Mouse (Mus musculus): ENCODE results near the gene Gpam. TPM values are rescaled to one million over a fixed set of nuclear protein-coding genes. Genes with fewer than 3 reads are reported as not detected.

Gpam gene
- polyA plus RNA-seq, 1 experiment from 2014 or later, result 23.5 TPM

DNA sequence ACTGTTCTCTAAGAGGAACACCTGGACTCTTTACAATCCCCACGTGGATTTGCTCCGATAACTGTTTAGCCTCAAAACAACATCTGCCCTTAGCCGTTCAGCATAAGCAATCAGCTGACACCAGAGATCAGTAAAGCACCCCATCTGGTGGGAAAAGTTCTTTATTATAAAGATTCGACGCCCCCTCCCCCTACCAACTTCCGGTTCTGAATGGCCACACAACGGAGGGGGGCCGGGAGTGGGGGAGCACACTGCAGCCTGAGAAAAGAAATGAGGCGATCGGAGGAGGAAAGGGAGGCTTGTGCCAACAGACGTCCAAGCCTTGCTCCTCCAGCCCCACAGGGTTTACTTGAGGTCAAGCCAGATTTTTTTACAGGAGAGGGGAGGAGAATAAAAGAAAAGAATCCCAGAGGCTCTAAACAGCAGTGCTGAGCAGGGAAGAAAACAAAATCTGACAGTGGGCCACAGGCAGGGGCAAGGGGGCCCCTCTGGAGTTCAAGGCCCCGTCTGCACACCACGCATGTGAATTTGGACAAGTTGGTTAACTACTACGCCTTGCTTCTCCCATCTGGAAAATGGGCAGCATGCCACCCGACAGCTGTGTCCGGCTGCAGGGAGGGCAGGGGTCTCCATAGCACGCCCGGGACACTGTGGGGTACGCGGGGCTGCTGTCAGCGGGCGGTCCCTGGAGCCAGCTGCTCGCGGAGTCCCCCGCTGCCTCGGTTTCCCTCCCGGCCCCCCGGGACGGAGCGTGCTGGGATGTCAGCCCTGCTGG, 28.4 kb downstream of the Gpam start:
- Histone ChIP-seq H3K9me3 (no peaks in the 10 kb centered on the region), H3K27me3 (replicated peaks) (no peaks in the 10 kb centered on the region), H3K27ac (peak overlapping the region; percentile 78), H3K4me3 (replicated peaks) (peak overlapping the region; percentile 84), H3K4me2 (replicated peaks) (peak overlapping the region; percentile 89), H3K9ac (peak overlapping the region; percentile 79), H3K36me3 (0 out of 2 replicates have a peak, but pooled peaks cover 3% of the 10 kb centered on the region), H3K4me1 (replicated peaks) (peaks cover 12% of the 10 kb centered on the region)
- ATAC-seq, result peak; percentile 63
- WGBS, result 1% methylated on average over 30 of the region's 30 CpGs

DNA sequence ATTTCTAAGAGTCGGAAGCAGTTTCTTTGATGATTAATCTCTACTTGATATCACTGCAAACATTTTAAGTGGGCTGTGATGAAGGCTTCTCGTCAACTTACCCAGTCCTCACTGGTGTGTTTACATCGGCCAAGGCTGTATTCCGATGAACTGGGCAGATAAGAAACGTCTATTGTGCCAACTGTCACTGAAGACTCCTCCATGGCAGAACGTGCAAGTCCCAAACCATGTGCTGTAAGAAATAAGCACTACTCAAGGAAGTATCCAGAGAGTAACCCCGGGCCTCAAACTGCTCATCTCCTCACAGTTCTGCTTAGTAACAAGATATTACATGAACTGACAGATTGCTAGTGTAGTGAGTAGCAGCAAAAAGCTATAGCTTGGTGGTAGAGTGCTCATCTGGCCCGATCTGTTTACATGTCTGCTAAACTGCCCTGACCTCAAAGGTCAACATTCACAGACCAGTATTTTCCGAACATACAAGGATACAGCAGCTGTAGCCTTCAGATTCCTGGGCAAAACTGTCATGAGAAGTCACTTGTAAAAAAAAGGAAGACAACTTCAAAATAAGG, 29.6 kb downstream of the Gpam start:
- Histone ChIP-seq H3K4me3 (replicated peaks) (no peak overlapping the region), H3K27ac (no peak overlapping the region), H3K9ac (no peak overlapping the region), H3K27me3 (replicated peaks) (no peaks in the 10 kb centered on the region), H3K4me1 (replicated peaks) (peaks cover 8% of the 10 kb centered on the region), H3K36me3 (0 out of 2 replicates have a peak, but pooled peaks cover 3% of the 10 kb centered on the region), H3K9me3 (no peaks in the 10 kb centered on the region), H3K4me2 (replicated peaks) (0 out of 2 replicates have a peak overlapping the region, but pooled peaks have one; percentile 89)
- WGBS, result 26% methylated on average over 9 of the region's 9 CpGs
- no peak for ATAC-seq

DNA sequence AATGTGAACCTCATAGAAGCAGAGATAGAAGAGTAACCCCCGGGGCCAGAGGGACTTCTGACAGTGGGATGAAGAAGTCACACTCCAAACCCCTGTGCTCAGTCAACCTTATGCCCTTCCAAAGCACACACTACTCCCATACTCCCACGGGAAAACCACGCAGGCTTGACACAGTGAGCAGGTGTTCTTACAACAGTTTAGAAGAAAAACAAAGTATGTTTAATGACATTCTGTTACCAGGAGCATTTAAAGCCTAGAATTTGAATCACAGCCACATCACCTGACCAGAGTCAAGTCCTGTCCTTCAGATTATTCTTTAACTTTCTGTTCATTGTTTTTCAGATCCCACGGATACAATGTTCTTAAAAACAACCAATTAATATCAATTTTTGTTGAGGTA, 30.4 kb downstream of the Gpam start:
- no peak overlapping the region for H3K4me3 ChIP-seq (replicated peaks)
- H3K9ac ChIP-seq, result no peak overlapping the region
- no peak overlapping the region for H3K4me2 ChIP-seq (replicated peaks)
- WGBS, result 66% methylated on average over 4 of the region's 4 CpGs
- no peak for ATAC-seq
- H3K27ac ChIP-seq, result no peak overlapping the region
- peaks cover 9% of the 10 kb centered on the region for H3K4me1 ChIP-seq (replicated peaks)
- 0 out of 2 replicates have a peak, but pooled peaks cover 5% of the 10 kb centered on the region for H3K36me3 ChIP-seq
- no peaks in the 10 kb centered on the region for H3K9me3 ChIP-seq
- no peaks in the 10 kb centered on the region for H3K27me3 ChIP-seq (replicated peaks)

DNA sequence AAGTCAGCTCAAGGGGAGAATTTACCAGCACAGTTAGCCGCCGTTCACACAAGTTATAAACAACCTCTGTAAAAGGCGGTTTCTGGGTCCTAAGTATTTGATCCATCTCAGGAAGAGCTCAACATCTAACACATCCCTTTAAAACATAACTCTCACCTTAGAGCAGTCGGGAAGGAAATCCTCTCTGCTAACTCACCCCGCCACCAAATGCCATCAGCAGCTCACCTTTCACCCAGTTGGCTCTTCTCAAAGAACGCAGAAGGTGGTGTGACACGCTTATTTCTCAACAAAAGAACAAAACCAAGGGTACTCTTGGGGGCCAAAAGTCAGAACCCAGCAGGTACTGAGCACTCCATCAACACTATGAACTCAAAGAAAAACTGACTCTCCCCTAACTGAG, 31.5 kb downstream of the Gpam start:
- Histone ChIP-seq H3K4me2 (replicated peaks) (no peak overlapping the region), H3K27me3 (replicated peaks) (no peaks in the 10 kb centered on the region), H3K9me3 (no peaks in the 10 kb centered on the region), H3K4me1 (replicated peaks) (peaks cover 10% of the 10 kb centered on the region), H3K36me3 (peaks cover 9% of the 10 kb centered on the region; the same call in 1 of the 2 replicates), H3K27ac (no peak overlapping the region), H3K9ac (no peak overlapping the region), H3K4me3 (replicated peaks) (no peak overlapping the region)
- no peak for ATAC-seq
- WGBS, result 55% methylated on average over 7 of the region's 7 CpGs

DNA sequence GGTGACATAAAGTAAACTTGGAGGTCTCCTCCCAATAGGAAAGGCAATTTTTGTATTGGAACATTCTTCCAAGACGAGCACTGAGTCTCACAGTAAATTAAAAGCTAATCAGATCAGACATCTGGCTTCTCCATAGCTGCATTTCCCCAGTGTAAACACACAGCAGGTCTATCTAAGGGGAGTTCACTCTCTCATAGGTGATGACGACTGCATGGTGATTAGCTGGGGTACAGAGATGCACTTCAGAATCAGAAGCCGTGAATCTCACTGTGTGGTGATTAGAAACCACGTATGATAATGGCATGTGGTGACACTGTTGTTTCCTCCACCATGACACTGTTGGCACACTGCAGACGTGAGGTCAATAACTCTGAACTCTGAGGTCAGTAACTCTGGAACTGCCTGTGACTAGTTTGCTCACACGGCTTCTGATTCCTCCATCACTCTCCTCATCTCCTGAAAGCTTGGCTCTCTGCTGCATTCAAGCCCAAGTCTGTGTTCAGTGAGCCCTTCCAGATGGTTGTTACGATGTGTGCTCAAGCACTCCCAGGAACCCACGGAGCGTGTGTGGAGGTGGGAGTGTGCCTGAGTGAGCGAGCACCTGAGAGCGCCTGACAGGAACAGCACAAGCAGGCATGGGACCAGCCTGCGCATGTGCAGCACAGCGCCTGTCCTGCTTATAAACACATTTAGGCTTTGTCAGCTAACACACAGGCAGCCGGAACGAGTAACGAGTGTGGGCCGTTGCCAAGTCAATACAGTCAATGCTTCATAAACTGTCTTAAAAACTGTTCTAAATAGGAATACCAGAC, 35.2 kb downstream of the Gpam start:
- Histone ChIP-seq H3K9me3 (no peaks in the 10 kb centered on the region), H3K27ac (no peak overlapping the region), H3K4me1 (replicated peaks) (0 out of 2 replicates have a peak, but pooled peaks cover 3% of the 10 kb centered on the region), H3K4me3 (replicated peaks) (no peak overlapping the region), H3K9ac (no peak overlapping the region), H3K4me2 (replicated peaks) (no peak overlapping the region), H3K36me3 (peaks cover 23% of the 10 kb centered on the region), H3K27me3 (replicated peaks) (no peaks in the 10 kb centered on the region)
- no peak for ATAC-seq
- WGBS, result 69% methylated on average over 17 of the region's 17 CpGs

DNA sequence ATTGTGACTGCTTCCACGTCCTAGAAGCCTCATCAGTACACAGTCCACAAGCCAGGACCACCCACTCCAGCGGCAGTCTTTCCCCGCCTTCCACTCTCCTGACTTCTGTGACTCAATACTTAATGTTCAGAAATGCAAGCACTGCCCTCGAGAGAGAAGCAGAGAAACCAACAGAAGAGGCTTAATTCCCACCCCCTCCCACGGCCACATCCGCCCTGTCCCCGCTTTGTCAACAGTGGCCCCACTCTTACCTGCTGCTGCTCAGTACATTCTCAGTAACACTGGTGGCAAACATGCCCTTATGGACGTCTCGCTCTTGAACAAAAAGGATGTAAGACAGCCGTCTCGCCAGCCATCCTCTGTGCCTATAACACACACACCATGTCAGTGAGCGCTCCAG, 36.2 kb downstream of the Gpam start:
- no peaks in the 10 kb centered on the region for H3K9me3 ChIP-seq
- 0 out of 2 replicates have a peak, but pooled peaks cover 3% of the 10 kb centered on the region for H3K4me1 ChIP-seq (replicated peaks)
- no peak overlapping the region for H3K27ac ChIP-seq
- WGBS, result 80% methylated on average over 12 of the region's 12 CpGs
- no peak overlapping the region for H3K4me3 ChIP-seq (replicated peaks)
- H3K36me3 ChIP-seq, result peaks cover 32% of the 10 kb centered on the region
- no peaks in the 10 kb centered on the region for H3K27me3 ChIP-seq (replicated peaks)
- no peak overlapping the region for H3K4me2 ChIP-seq (replicated peaks)
- no peak for ATAC-seq
- no peak overlapping the region for H3K9ac ChIP-seq

DNA sequence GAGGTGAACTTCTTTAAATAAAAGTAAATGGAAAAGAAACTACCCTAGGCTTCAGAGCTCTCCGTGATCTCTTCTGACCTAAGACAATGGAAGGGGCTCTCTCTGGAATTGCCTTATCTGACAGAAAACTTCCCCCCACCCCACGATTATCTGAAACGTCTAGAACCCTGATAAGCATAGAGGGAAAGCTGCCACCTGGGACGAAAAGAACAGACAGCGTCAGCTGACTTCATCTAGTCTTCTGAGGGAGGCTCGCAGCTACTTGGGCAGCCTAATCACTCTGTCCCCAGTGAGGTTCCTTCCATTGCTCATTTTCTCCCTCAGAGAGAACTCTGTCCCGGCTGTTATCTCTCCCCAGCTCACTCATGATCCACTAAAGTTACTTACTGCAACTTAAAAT, 36.9 kb downstream of the Gpam start:
- Histone ChIP-seq H3K9ac (no peak overlapping the region), H3K9me3 (no peaks in the 10 kb centered on the region), H3K27ac (no peak overlapping the region), H3K27me3 (replicated peaks) (no peaks in the 10 kb centered on the region), H3K36me3 (peaks cover 36% of the 10 kb centered on the region), H3K4me1 (replicated peaks) (0 out of 2 replicates have a peak, but pooled peaks cover 3% of the 10 kb centered on the region), H3K4me3 (replicated peaks) (no peak overlapping the region), H3K4me2 (replicated peaks) (no peak overlapping the region)
- ATAC-seq, result no peak
- 72% methylated on average over 7 of the region's 7 CpGs for WGBS

DNA sequence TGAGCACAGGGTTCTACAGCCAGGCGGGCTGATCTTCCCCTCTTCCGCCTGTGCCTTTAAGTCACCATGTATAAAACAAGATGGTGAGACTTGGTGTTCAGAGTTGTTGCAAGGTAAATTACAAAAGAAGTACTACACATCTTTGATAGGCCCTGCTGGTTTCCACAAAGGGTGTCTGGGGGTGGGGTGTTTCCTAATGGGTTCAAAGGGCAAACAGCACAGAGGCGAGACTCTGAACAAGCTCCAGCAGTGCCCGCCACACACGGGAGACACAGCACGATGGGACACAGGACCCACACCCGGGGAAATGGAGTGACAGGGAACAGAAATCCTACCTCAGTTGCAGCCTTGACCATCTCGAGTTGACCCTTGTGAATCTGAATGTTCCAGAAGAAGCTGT, 39.3 kb downstream of the Gpam start:
- 75% methylated on average over 8 of the region's 8 CpGs for WGBS

DNA sequence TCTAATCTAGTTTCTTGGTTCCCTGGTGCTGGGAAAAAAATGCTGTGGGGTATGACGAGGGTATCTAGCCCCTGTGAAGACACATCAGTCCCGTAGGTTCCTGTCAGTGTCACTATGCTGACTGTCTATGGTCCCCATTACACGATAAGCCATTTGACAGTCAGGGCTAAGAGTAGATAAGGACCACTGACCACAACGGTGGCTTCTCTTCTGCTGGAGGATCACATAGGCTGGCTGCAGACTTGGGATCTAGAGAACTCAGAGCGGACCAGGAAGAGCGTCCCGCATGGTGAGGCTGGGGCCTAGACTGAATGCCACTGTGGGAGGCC, 41.2 kb downstream of the Gpam start:
- peaks cover 52% of the 10 kb centered on the region for H3K36me3 ChIP-seq

More for the DNA sequence above, 39.3 kb downstream of the Gpam start:
- no peak overlapping the region for H3K9ac ChIP-seq
- no peak overlapping the region for H3K27ac ChIP-seq
- no peak overlapping the region for H3K4me3 ChIP-seq (replicated peaks)
- H3K4me2 ChIP-seq (replicated peaks), result no peak overlapping the region
- H3K4me1 ChIP-seq (replicated peaks), result 0 out of 2 replicates have a peak, but pooled peaks cover 3% of the 10 kb centered on the region
- H3K9me3 ChIP-seq, result no peaks in the 10 kb centered on the region
- H3K36me3 ChIP-seq, result peaks cover 47% of the 10 kb centered on the region
- H3K27me3 ChIP-seq (replicated peaks), result no peaks in the 10 kb centered on the region
- no peak for ATAC-seq

DNA sequence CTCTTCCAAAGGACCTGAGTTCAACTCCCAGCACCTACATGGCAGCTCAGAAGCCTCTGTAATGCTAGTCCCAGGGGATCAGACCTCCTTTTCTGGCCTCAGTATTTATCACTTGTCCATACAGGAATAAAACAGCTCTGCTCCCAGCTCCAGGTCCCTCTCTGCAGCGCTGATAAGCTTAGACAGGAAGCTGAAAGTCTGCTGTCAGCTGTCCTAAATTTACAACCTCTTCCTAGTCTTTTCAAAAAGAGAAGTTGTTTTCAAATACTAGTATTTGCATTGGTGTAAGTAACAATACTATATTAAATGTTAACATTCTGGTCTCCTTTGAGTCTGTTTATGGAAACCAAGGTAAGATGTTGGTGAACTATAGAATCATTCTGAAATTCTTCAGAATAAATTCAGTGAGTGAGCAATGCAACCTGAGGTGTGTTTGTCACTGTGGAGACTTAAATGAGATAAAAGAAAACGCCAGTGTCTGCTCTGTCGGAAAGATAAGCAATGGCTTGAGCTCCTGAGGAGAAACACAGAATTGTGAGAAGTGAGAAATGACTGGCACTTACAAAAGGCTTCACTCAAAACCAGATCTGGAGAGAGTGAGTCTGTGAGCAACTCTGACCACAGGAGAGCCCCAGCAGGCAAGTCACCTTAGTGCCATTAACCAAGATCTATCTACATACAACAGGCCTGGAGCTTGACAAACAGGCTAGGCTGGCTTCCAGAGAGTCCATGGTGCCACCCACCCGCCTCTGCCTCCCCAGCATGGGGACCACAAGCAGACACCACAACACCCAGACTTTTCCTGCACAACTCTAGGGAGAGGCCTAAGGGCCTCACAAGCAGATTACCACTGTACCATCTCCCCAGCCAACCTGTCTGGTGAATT, 41.8 kb downstream of the Gpam start:
- H3K4me2 ChIP-seq (replicated peaks), result no peak overlapping the region
- 78% methylated on average over 4 of the region's 4 CpGs for WGBS
- no peaks in the 10 kb centered on the region for H3K4me1 ChIP-seq (replicated peaks)
- no peaks in the 10 kb centered on the region for H3K9me3 ChIP-seq
- H3K27me3 ChIP-seq (replicated peaks), result no peaks in the 10 kb centered on the region
- ATAC-seq, result no peak
- H3K36me3 ChIP-seq, result peaks cover 47% of the 10 kb centered on the region
- H3K27ac ChIP-seq, result no peak overlapping the region
- H3K9ac ChIP-seq, result no peak overlapping the region
- no peak overlapping the region for H3K4me3 ChIP-seq (replicated peaks)

More for the DNA sequence above, 41.2 kb downstream of the Gpam start:
- Histone ChIP-seq H3K9me3 (no peaks in the 10 kb centered on the region), H3K27ac (no peak overlapping the region), H3K27me3 (replicated peaks) (no peaks in the 10 kb centered on the region), H3K4me2 (replicated peaks) (no peak overlapping the region), H3K9ac (no peak overlapping the region), H3K4me1 (replicated peaks) (no peaks in the 10 kb centered on the region), H3K4me3 (replicated peaks) (no peak overlapping the region)
- WGBS, result 94% methylated on average over 7 of the region's 7 CpGs
- ATAC-seq, result no peak

DNA sequence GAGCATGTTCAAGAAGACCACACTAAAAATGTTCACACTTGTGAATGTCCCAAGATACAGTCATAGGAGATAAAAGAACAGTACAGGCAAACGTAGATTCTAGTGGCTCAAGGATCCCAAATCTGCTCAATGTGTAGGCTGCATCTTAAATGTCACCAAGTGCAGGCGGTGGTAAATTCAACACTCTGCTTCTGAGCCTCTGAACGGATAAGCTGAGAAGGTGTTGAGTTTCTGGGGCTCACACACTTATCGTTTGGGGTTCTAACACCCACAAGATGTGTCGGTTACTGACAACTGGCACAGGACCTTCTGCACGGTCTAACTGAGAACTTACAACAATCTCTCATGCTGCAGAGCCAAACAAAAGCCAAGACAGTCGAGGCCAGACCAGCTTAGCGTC, 50.2 kb downstream of the Gpam start:
- H3K4me1 ChIP-seq (replicated peaks), result no peaks in the 10 kb centered on the region
- H3K27me3 ChIP-seq (replicated peaks), result no peaks in the 10 kb centered on the region
- ATAC-seq, result no peak
- no peak overlapping the region for H3K4me2 ChIP-seq (replicated peaks)
- H3K4me3 ChIP-seq (replicated peaks), result no peak overlapping the region
- no peaks in the 10 kb centered on the region for H3K9me3 ChIP-seq
- no peak overlapping the region for H3K27ac ChIP-seq
- WGBS, result 85% methylated on average over 8 of the region's 8 CpGs
- H3K9ac ChIP-seq, result no peak overlapping the region
- peaks cover 62% of the 10 kb centered on the region for H3K36me3 ChIP-seq

Measured in intestine, embryonic 15.5 days (tissue).